Mouse (Mus musculus): Measurements from ENCODE around the gene 3110021N24Rik. TPM values are rescaled to one million over a fixed set of nuclear protein-coding genes. Genes with fewer than 3 reads are reported as not detected.

Gene 3110021N24Rik
- polyA plus RNA-seq, 1 experiment from 2014 or later: 2.3 TPM

GRCm38 (mm10) chr4:108811142-108811541 lies 91.7 kb downstream of the 3110021N24Rik start:
- WGBS: 66% methylated on average over 4 of the region's 4 CpGs
- no peaks in the 10 kb centered on the region for H3K27me3 ChIP-seq (ENCODE audit: control insufficient read depth, insufficient read depth, low read length)
- H3K4me2 ChIP-seq (replicated peaks; ENCODE audit: low read depth, low read length): no peak overlapping the region
- H3K36me3 ChIP-seq (ENCODE audit: control insufficient read depth, insufficient read depth, low read length): peaks cover 6% of the 10 kb centered on the region; the same call in 1 of the 2 replicates
- H3K27ac ChIP-seq (ENCODE audit: low read length): no peak overlapping the region
- no peaks in the 10 kb centered on the region for H3K4me1 ChIP-seq (ENCODE audit: control insufficient read depth, insufficient read depth, low read length)
- H3K4me3 ChIP-seq (ENCODE audit: low read depth, low read length): no peak overlapping the region
- H3K9ac ChIP-seq (replicated peaks; ENCODE audit: low read depth, low read length): no peak overlapping the region
- no peak for ATAC-seq (ENCODE audit: insufficient number of reproducible peaks, insufficient read depth, low FRiP score, low read depth)
- no peaks in the 10 kb centered on the region for H3K9me3 ChIP-seq (ENCODE audit: control insufficient read depth, low read depth, low read length)

GRCm38 (mm10) chr4:108811550-108811949 lies 92.1 kb downstream of the 3110021N24Rik start:
- no peak for ATAC-seq (ENCODE audit: insufficient number of reproducible peaks, insufficient read depth, low FRiP score, low read depth)
- WGBS: 73% methylated on average over 6 of the region's 6 CpGs
- H3K4me2 ChIP-seq (replicated peaks; ENCODE audit: low read depth, low read length): no peak overlapping the region

GRCm38 (mm10) chr4:108825677-108826076 lies 106.2 kb downstream of the 3110021N24Rik start:
- no peak overlapping the region for H3K4me2 ChIP-seq (replicated peaks; ENCODE audit: low read depth, low read length)
- 91% methylated on average over 3 of the region's 3 CpGs for WGBS
- no peak for ATAC-seq (ENCODE audit: insufficient number of reproducible peaks, insufficient read depth, low FRiP score, low read depth)
- no peaks in the 10 kb centered on the region for H3K4me1 ChIP-seq (ENCODE audit: control insufficient read depth, insufficient read depth, low read length)
- peaks cover 51% of the 10 kb centered on the region for H3K36me3 ChIP-seq (ENCODE audit: control insufficient read depth, insufficient read depth, low read length)
- H3K9me3 ChIP-seq (ENCODE audit: control insufficient read depth, low read depth, low read length): no peaks in the 10 kb centered on the region
- no peak overlapping the region for H3K9ac ChIP-seq (replicated peaks; ENCODE audit: low read depth, low read length)
- H3K27me3 ChIP-seq (ENCODE audit: control insufficient read depth, insufficient read depth, low read length): no peaks in the 10 kb centered on the region
- no peak overlapping the region for H3K4me3 ChIP-seq (ENCODE audit: low read depth, low read length)
- H3K27ac ChIP-seq (ENCODE audit: low read length): no peak overlapping the region

More at GRCm38 (mm10) chr4:108811550-108811949, 92.1 kb downstream of the 3110021N24Rik start:
- H3K27ac ChIP-seq (ENCODE audit: low read length): no peak overlapping the region
- H3K27me3 ChIP-seq (ENCODE audit: control insufficient read depth, insufficient read depth, low read length): no peaks in the 10 kb centered on the region
- H3K9me3 ChIP-seq (ENCODE audit: control insufficient read depth, low read depth, low read length): no peaks in the 10 kb centered on the region
- H3K9ac ChIP-seq (replicated peaks; ENCODE audit: low read depth, low read length): no peak overlapping the region
- no peak overlapping the region for H3K4me3 ChIP-seq (ENCODE audit: low read depth, low read length)
- H3K4me1 ChIP-seq (ENCODE audit: control insufficient read depth, insufficient read depth, low read length): no peaks in the 10 kb centered on the region
- H3K36me3 ChIP-seq (ENCODE audit: control insufficient read depth, insufficient read depth, low read length): peaks cover 6% of the 10 kb centered on the region; the same call in 1 of the 2 replicates

- Histone ChIP-seq H3K9ac (replicated peaks; ENCODE audit: low read depth, low read length) (no peak overlapping the region), H3K4me3 (ENCODE audit: low read depth, low read length) (no peak overlapping the region), H3K36me3 (ENCODE audit: control insufficient read depth, insufficient read depth, low read length) (peaks cover 50% of the 10 kb centered on the region), H3K4me1 (ENCODE audit: control insufficient read depth, insufficient read depth, low read length) (no peaks in the 10 kb centered on the region), H3K27me3 (ENCODE audit: control insufficient read depth, insufficient read depth, low read length) (no peaks in the 10 kb centered on the region), H3K4me2 (replicated peaks; ENCODE audit: low read depth, low read length) (no peak overlapping the region), H3K9me3 (ENCODE audit: control insufficient read depth, low read depth, low read length) (no peaks in the 10 kb centered on the region), H3K27ac (ENCODE audit: low read length) (no peak overlapping the region)
- ATAC-seq (ENCODE audit: insufficient number of reproducible peaks, insufficient read depth, low FRiP score, low read depth): no peak
- 91% methylated on average over 1 of the region's 1 CpGs for WGBS
These were observed 106.6 kb downstream of the 3110021N24Rik start for GRCm38 (mm10) chr4:108826096-108826495.

- peaks cover 50% of the 10 kb centered on the region for H3K36me3 ChIP-seq (ENCODE audit: control insufficient read depth, insufficient read depth, low read length)
- H3K4me3 ChIP-seq (ENCODE audit: low read depth, low read length): no peak overlapping the region
- H3K27ac ChIP-seq (ENCODE audit: low read length): no peak overlapping the region
- H3K4me2 ChIP-seq (replicated peaks; ENCODE audit: low read depth, low read length): no peak overlapping the region
- WGBS: 85% methylated on average over 2 of the region's 2 CpGs
- H3K9ac ChIP-seq (replicated peaks; ENCODE audit: low read depth, low read length): no peak overlapping the region
- peaks cover 2% of the 10 kb centered on the region; the same call in 1 of the 2 replicates for H3K4me1 ChIP-seq (ENCODE audit: control insufficient read depth, insufficient read depth, low read length)
- no peak for ATAC-seq (ENCODE audit: insufficient number of reproducible peaks, insufficient read depth, low FRiP score, low read depth)
- H3K27me3 ChIP-seq (ENCODE audit: control insufficient read depth, insufficient read depth, low read length): no peaks in the 10 kb centered on the region
- no peaks in the 10 kb centered on the region for H3K9me3 ChIP-seq (ENCODE audit: control insufficient read depth, low read depth, low read length)
These were observed 107.2 kb downstream of the 3110021N24Rik start for GRCm38 (mm10) chr4:108826643-108827042.

GRCm38 (mm10) chr4:108830698-108831097 lies 111.2 kb downstream of the 3110021N24Rik start:
- H3K4me3 ChIP-seq (ENCODE audit: low read depth, low read length): no peak overlapping the region
- 81% methylated on average over 1 of the region's 1 CpGs for WGBS
- ATAC-seq (ENCODE audit: insufficient number of reproducible peaks, insufficient read depth, low FRiP score, low read depth): no peak

More at GRCm38 (mm10) chr4:108830698-108831097, 111.2 kb downstream of the 3110021N24Rik start:
- peaks cover 21% of the 10 kb centered on the region for H3K36me3 ChIP-seq (ENCODE audit: control insufficient read depth, insufficient read depth, low read length)
- H3K27ac ChIP-seq (ENCODE audit: low read length): no peak overlapping the region
- no peaks in the 10 kb centered on the region for H3K9me3 ChIP-seq (ENCODE audit: control insufficient read depth, low read depth, low read length)
- H3K9ac ChIP-seq (replicated peaks; ENCODE audit: low read depth, low read length): no peak overlapping the region
- peaks cover 8% of the 10 kb centered on the region; the same call in 1 of the 2 replicates for H3K4me1 ChIP-seq (ENCODE audit: control insufficient read depth, insufficient read depth, low read length)
- H3K4me2 ChIP-seq (replicated peaks; ENCODE audit: low read depth, low read length): no peak overlapping the region
- H3K27me3 ChIP-seq (ENCODE audit: control insufficient read depth, insufficient read depth, low read length): no peaks in the 10 kb centered on the region

Other genes with a start within 250 kb of the 3110021N24Rik start
- gene Prpf38a, start 140.3 kb upstream of the 3110021N24Rik start, polyA plus RNA-seq (2014; fragmentation: Nextera tagmentation; extraction: Ambion mirVana): 81.2 and 83.8 TPM in 2 replicates
- 8.2 and 10.8 TPM in 2 replicates for gene Orc1, start 140.2 kb upstream of the 3110021N24Rik start, polyA plus RNA-seq (2014; fragmentation: Nextera tagmentation; extraction: Ambion mirVana)
- gene Cc2d1b, start 99.7 kb upstream of the 3110021N24Rik start, polyA plus RNA-seq (2014; fragmentation: Nextera tagmentation; extraction: Ambion mirVana): 29.2 and 33.6 TPM in 2 replicates
- 7.2 and 7.8 TPM in 2 replicates for gene Zfyve9, start 61.1 kb downstream of the 3110021N24Rik start, polyA plus RNA-seq (2014; fragmentation: Nextera tagmentation; extraction: Ambion mirVana)
- 171 and 187 TPM in 2 replicates for gene Btf3l4, start 114.0 kb downstream of the 3110021N24Rik start, polyA plus RNA-seq (2014; fragmentation: Nextera tagmentation; extraction: Ambion mirVana)
- gene Txndc12, start 115.0 kb downstream of the 3110021N24Rik start, polyA plus RNA-seq (2014; fragmentation: Nextera tagmentation; extraction: Ambion mirVana): 111 and 117 TPM in 2 replicates
- gene Kti12, start 128.1 kb downstream of the 3110021N24Rik start, polyA plus RNA-seq (2014; fragmentation: Nextera tagmentation; extraction: Ambion mirVana): 40.9 and 42.5 TPM in 2 replicates
- 0.58 and 1.9 TPM in 2 replicates for gene A730015C16Rik, start 129.0 kb downstream of the 3110021N24Rik start, polyA plus RNA-seq (2014; fragmentation: Nextera tagmentation; extraction: Ambion mirVana)
- 13.9 and 16.3 TPM in 2 replicates for gene Rab3b, start 159.4 kb downstream of the 3110021N24Rik start, polyA plus RNA-seq (2014; fragmentation: Nextera tagmentation; extraction: Ambion mirVana)

Measured in stomach, embryonic 14.5 days (tissue).